26 mouse cellular contexts compared by ENCODE assay signal in the genomic region with DNA sequence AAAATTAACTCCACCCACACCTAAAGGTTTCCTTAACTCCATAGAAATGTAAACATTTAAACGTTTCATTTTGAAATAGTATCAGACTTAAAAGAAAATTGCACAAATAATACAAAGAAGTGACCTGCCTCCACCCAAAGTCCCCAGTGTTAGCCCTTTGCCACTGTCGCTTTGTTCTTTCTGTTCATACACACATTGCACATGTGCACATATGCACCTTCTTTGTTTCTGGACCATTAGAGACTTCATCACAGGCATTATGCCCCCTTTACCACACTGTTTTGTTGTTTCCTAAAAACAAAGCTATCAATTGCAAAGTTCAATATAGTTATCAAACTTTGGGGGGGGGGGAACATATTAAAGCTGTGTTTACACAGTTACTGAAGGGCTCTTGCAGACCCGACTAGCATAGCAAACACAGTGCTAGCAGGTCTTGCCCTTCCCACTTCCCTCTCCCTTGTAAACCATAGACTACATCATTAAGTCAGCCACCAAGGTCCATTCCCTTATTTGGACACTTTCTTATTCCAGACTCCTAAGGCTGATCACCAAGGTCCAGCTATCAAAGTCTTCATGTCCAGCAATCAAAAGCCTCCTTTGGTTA. TPM values are rescaled to one million over a fixed set of nuclear protein-coding genes. Genes with fewer than 3 reads are reported as not detected.
DNase-seq lines count a peak whose midpoint lies in the region; ATAC-seq and TF ChIP-seq lines count a peak whose summit lies in the region.
"Had no signal": no experiment of that assay in that cellular context is flagged by ENCODE, and none has a peak within 500 bp of the region (broad histone marks: within the 10 kb centered on the region; RNA-seq: fewer than 3 reads in every experiment).

No protein-coding gene starts in this region.

- TF ChIP-seq CTCF in stomach, postnatal 0 days (IDR thresholded peaks at IDR 0.05; ENCODE audit: low read depth): no peak
- TF ChIP-seq CTCF in kidney, adult 2 months (conservative IDR thresholded peaks at IDR 0.05; ENCODE audit: insufficient read depth, insufficient read length, low read depth, low read length): no peak

- WGBS in intestine, embryonic 14.5 days: 44% methylated on average over 3 of the region's 3 CpGs
- 42% methylated on average over 3 of the region's 3 CpGs for WGBS in intestine, embryonic 15.5 days
- WGBS in stomach, embryonic 15.5 days: 46% methylated on average over 3 of the region's 3 CpGs
- 23% methylated on average over 3 of the region's 3 CpGs for WGBS in stomach, postnatal 0 days
- WGBS in kidney, adult 2 months: 54% methylated on average over 3 of the region's 3 CpGs
- 66% methylated on average over 3 of the region's 3 CpGs for WGBS in kidney, embryonic 16.5 days

- H3K4me2 ChIP-seq in intestine, embryonic 14.5 days (ENCODE audit: low read length): no peak overlapping the region
- H3K4me2 ChIP-seq in intestine, embryonic 15.5 days (replicated peaks): no peak overlapping the region
- H3K4me2 ChIP-seq in stomach, embryonic 15.5 days: no peak overlapping the region
- H3K4me2 ChIP-seq in stomach, postnatal 0 days (replicated peaks; ENCODE audit: low read depth): no peak overlapping the region
- H3K4me2 ChIP-seq in kidney, embryonic 16.5 days (replicated peaks; ENCODE audit: low read depth, low read length): no peak overlapping the region
- H3K4me2 ChIP-seq: embryonic facial prominence, embryonic 13.5 days; embryonic facial prominence, embryonic 15.5 days; forebrain, embryonic 13.5 days; forebrain, embryonic 15.5 days had no signal

- H3K27ac ChIP-seq in intestine, embryonic 14.5 days (ENCODE audit: low read depth): no peak overlapping the region
- H3K27ac ChIP-seq in intestine, embryonic 15.5 days: no peak overlapping the region
- H3K27ac ChIP-seq in stomach, embryonic 15.5 days: 0 out of 2 replicates have a peak overlapping the region, but pooled peaks have one; percentile 0
- no peak overlapping the region for H3K27ac ChIP-seq in stomach, postnatal 0 days (replicated peaks)
- no peak overlapping the region for H3K27ac ChIP-seq in kidney, adult 2 months (ENCODE audit: insufficient read depth, low read depth, low read length)
- no peak overlapping the region for H3K27ac ChIP-seq in kidney, embryonic 16.5 days (ENCODE audit: low read length)
- H3K27ac ChIP-seq: embryonic facial prominence, embryonic 13.5 days; embryonic facial prominence, embryonic 15.5 days; forebrain, embryonic 10.5 days; forebrain, embryonic 13.5 days; forebrain, embryonic 15.5 days had no signal

- no peak for ATAC-seq in intestine, embryonic 14.5 days (replicated peaks; ENCODE audit: low FRiP score, low TSS enrichment, low read depth)
- ATAC-seq in intestine, embryonic 15.5 days: no peak
- ATAC-seq in stomach, embryonic 15.5 days (ENCODE audit: insufficient read depth, low FRiP score, low read depth): peak; percentile 76
- ATAC-seq in stomach, postnatal 0 days (ENCODE audit: low FRiP score, low TSS enrichment): peak; percentile 33; the same call in 1 of the 2 replicates
- ATAC-seq in kidney, embryonic 16.5 days (ENCODE audit: low FRiP score, low TSS enrichment): no peak
- ATAC-seq: CD4-positive, CD25-positive, alpha-beta regulatory T cell, adult 4 months; forebrain, embryonic 13.5 days; forebrain, embryonic 15.5 days had no signal

- H3K27me3 ChIP-seq in intestine, embryonic 14.5 days (replicated peaks; ENCODE audit: control insufficient read depth, insufficient read depth, low read length): no peaks in the 10 kb centered on the region
- no peaks in the 10 kb centered on the region for H3K27me3 ChIP-seq in intestine, embryonic 15.5 days (replicated peaks)
- H3K27me3 ChIP-seq in stomach, embryonic 15.5 days (replicated peaks): no peaks in the 10 kb centered on the region
- H3K27me3 ChIP-seq in stomach, postnatal 0 days (ENCODE audit: control insufficient read depth, insufficient read depth, low read length): no peaks in the 10 kb centered on the region
- no peaks in the 10 kb centered on the region for H3K27me3 ChIP-seq in kidney, adult 2 months (replicated peaks; ENCODE audit: control insufficient read depth, insufficient read depth, low read length)
- H3K27me3 ChIP-seq in kidney, embryonic 16.5 days (ENCODE audit: insufficient read depth, low read length): no peaks in the 10 kb centered on the region
- H3K27me3 ChIP-seq: CH12.LX; embryonic facial prominence, embryonic 13.5 days; embryonic facial prominence, embryonic 15.5 days; forebrain, embryonic 13.5 days; forebrain, embryonic 15.5 days had no signal

- no peak overlapping the region for H3K9ac ChIP-seq in intestine, embryonic 14.5 days (ENCODE audit: low read length)
- H3K9ac ChIP-seq in intestine, embryonic 15.5 days: no peak overlapping the region
- no peak overlapping the region for H3K9ac ChIP-seq in stomach, embryonic 15.5 days
- H3K9ac ChIP-seq in stomach, postnatal 0 days (ENCODE audit: low read length): no peak overlapping the region
- no peak overlapping the region for H3K9ac ChIP-seq in kidney, embryonic 16.5 days (replicated peaks; ENCODE audit: low read length)
- H3K9ac ChIP-seq: embryonic facial prominence, embryonic 13.5 days; embryonic facial prominence, embryonic 15.5 days; forebrain, embryonic 13.5 days; forebrain, embryonic 15.5 days had no signal

- peak; percentile 24 for DNase-seq in intestine, embryonic 14.5 days (ENCODE audit: low spot score)
- peak; percentile 22 for DNase-seq in ES-CJ7 (ENCODE audit: low read depth, low spot score)
- DNase-seq in stomach, postnatal 0 days (ENCODE audit: low spot score): no peak
- no peak for DNase-seq in kidney, adult 2 months
- DNase-seq: adrenal gland, adult 2 months; adrenal gland, postnatal 10 days; adrenal gland, postnatal 25 days; B cell, adult 2 months; cerebellum, adult 11 months; cerebellum, adult 18-20 months; cerebellum, adult 8-10 months; cerebellum, adult 9-11 months; cerebellum, postnatal 14 days; cerebellum, postnatal 36 days; embryo, embryonic 11 days had no signal

- peaks cover 42% of the 10 kb centered on the region for H3K36me3 ChIP-seq in intestine, embryonic 14.5 days (ENCODE audit: control insufficient read depth, insufficient read depth, low read length)
- peaks cover 27% of the 10 kb centered on the region for H3K36me3 ChIP-seq in intestine, embryonic 15.5 days
- H3K36me3 ChIP-seq in stomach, embryonic 15.5 days: peaks cover 17% of the 10 kb centered on the region
- H3K36me3 ChIP-seq in stomach, postnatal 0 days (ENCODE audit: control insufficient read depth, insufficient read depth, low read length): peaks cover 19% of the 10 kb centered on the region
- peaks cover 12% of the 10 kb centered on the region for H3K36me3 ChIP-seq in kidney, adult 2 months (ENCODE audit: control insufficient read depth, insufficient read depth, low read length)
- peaks cover 35% of the 10 kb centered on the region for H3K36me3 ChIP-seq in kidney, embryonic 16.5 days (ENCODE audit: insufficient read depth, low read length)

- 0 out of 2 replicates have a peak, but pooled peaks cover 4% of the 10 kb centered on the region for H3K4me1 ChIP-seq in intestine, embryonic 14.5 days (replicated peaks; ENCODE audit: control insufficient read depth, insufficient read depth, low read length)
- 0 out of 2 replicates have a peak, but pooled peaks cover 2% of the 10 kb centered on the region for H3K4me1 ChIP-seq in intestine, embryonic 15.5 days (replicated peaks)
- no peaks in the 10 kb centered on the region for H3K4me1 ChIP-seq in stomach, embryonic 15.5 days
- H3K4me1 ChIP-seq in stomach, postnatal 0 days (replicated peaks; ENCODE audit: control insufficient read depth, insufficient read depth): no peaks in the 10 kb centered on the region
- peaks cover 3% of the 10 kb centered on the region; the same call in 1 of the 2 replicates for H3K4me1 ChIP-seq in kidney, adult 2 months (ENCODE audit: control insufficient read depth, insufficient read depth, low read length)
- H3K4me1 ChIP-seq in kidney, embryonic 16.5 days (ENCODE audit: insufficient read depth, low read length): no peaks in the 10 kb centered on the region
- H3K4me1 ChIP-seq: embryonic facial prominence, embryonic 13.5 days; embryonic facial prominence, embryonic 15.5 days; forebrain, embryonic 10.5 days; forebrain, embryonic 13.5 days; forebrain, embryonic 15.5 days had no signal

- TF ChIP-seq EP300 in stomach, postnatal 0 days (optimal IDR thresholded peaks at IDR 0.05): no peak

- TF ChIP-seq POLR2A in kidney, adult 2 months (IDR thresholded peaks at IDR 0.05; ENCODE audit: low read depth, low read length): no peak

- H3K9me3 ChIP-seq in intestine, embryonic 14.5 days (ENCODE audit: control insufficient read depth, low read length): no peaks in the 10 kb centered on the region
- H3K9me3 ChIP-seq in intestine, embryonic 15.5 days: no peaks in the 10 kb centered on the region
- no peaks in the 10 kb centered on the region for H3K9me3 ChIP-seq in stomach, embryonic 15.5 days
- no peaks in the 10 kb centered on the region for H3K9me3 ChIP-seq in stomach, postnatal 0 days (ENCODE audit: control insufficient read depth, low read length)
- H3K9me3 ChIP-seq in kidney, embryonic 16.5 days (ENCODE audit: low read length): no peaks in the 10 kb centered on the region
- H3K9me3 ChIP-seq: embryonic facial prominence, embryonic 13.5 days; embryonic facial prominence, embryonic 15.5 days; forebrain, embryonic 10.5 days; forebrain, embryonic 13.5 days; forebrain, embryonic 15.5 days had no signal

- H3K4me3 ChIP-seq in intestine, embryonic 14.5 days (ENCODE audit: low read depth, low read length): no peak overlapping the region
- no peak overlapping the region for H3K4me3 ChIP-seq in intestine, embryonic 15.5 days (replicated peaks)
- H3K4me3 ChIP-seq in stomach, embryonic 15.5 days (replicated peaks): no peak overlapping the region
- H3K4me3 ChIP-seq in stomach, postnatal 0 days (ENCODE audit: low read depth, low read length): no peak overlapping the region
- no peak overlapping the region for H3K4me3 ChIP-seq in kidney, adult 2 months (ENCODE audit: insufficient read depth, low read depth, low read length)
- no peak overlapping the region for H3K4me3 ChIP-seq in kidney, embryonic 16.5 days (ENCODE audit: low read length)
- H3K4me3 ChIP-seq: embryonic facial prominence, embryonic 13.5 days; embryonic facial prominence, embryonic 15.5 days; erythroblast, embryonic 14.5 days; forebrain, embryonic 10.5 days; forebrain, embryonic 13.5 days; forebrain, embryonic 15.5 days had no signal

RNA-seq across cellular contexts. Expression of gene Naa20, which starts 26.9 kb away (rescaled TPM):
- 171 and 181 TPM in 2 replicates for polyA plus RNA-seq in intestine, embryonic 14.5 days (2014; fragmentation: Nextera tagmentation; extraction: Ambion mirVana)
- 145 and 157 TPM in 2 replicates for polyA plus RNA-seq in intestine, embryonic 15.5 days (2015; fragmentation: Nextera tagmentation; extraction: Ambion mirVana)
- polyA plus RNA-seq in stomach, embryonic 15.5 days (2015; fragmentation: Nextera tagmentation; extraction: Ambion mirVana): 153 and 164 TPM in 2 replicates
- 119 and 134 TPM in 2 replicates for polyA plus RNA-seq in stomach, postnatal 0 days (2015; fragmentation: Nextera tagmentation; extraction: Ambion mirVana)
- polyA plus RNA-seq in kidney, adult 2 months (2012; rRNA removed): 33.9 and 43.7 TPM in 2 replicates
- 170 and 177 TPM in 2 replicates for polyA plus RNA-seq in kidney, embryonic 16.5 days (2015; fragmentation: Nextera tagmentation; extraction: Ambion mirVana)

RNA-seq across cellular contexts. Expression of gene Cfap61, which starts 59.6 kb away (rescaled TPM):
- polyA plus RNA-seq in intestine, embryonic 14.5 days (2014; fragmentation: Nextera tagmentation; extraction: Ambion mirVana): 0.24 and 0.38 TPM in 2 replicates
- 0.74 and 1.5 TPM in 2 replicates for polyA plus RNA-seq in intestine, embryonic 15.5 days (2015; fragmentation: Nextera tagmentation; extraction: Ambion mirVana)
- polyA plus RNA-seq in stomach, embryonic 15.5 days (2015; fragmentation: Nextera tagmentation; extraction: Ambion mirVana): 0.66 and 1.7 TPM in 2 replicates
- polyA plus RNA-seq in stomach, postnatal 0 days (2015; fragmentation: Nextera tagmentation; extraction: Ambion mirVana): 0.16 and 0.77 TPM in 2 replicates
- polyA plus RNA-seq in kidney, adult 2 months (2012; rRNA removed): 0.29 and 0.38 TPM in 2 replicates
- 0.67 and 2.2 TPM in 2 replicates for polyA plus RNA-seq in kidney, embryonic 16.5 days (2015; fragmentation: Nextera tagmentation; extraction: Ambion mirVana)
- polyA plus RNA-seq: CD4-positive, CD25-positive, alpha-beta regulatory T cell, adult 4 months; erythroblast, embryonic 14.5 days had no signal

RNA-seq across cellular contexts. Expression of gene Crnkl1, which starts 59.8 kb away (rescaled TPM):
- polyA plus RNA-seq in intestine, embryonic 14.5 days (2014; fragmentation: Nextera tagmentation; extraction: Ambion mirVana): 22.8 and 24.3 TPM in 2 replicates
- polyA plus RNA-seq in intestine, embryonic 15.5 days (2015; fragmentation: Nextera tagmentation; extraction: Ambion mirVana): 17.8 and 20.7 TPM in 2 replicates
- polyA plus RNA-seq in stomach, embryonic 15.5 days (2015; fragmentation: Nextera tagmentation; extraction: Ambion mirVana): 19.9 and 20.9 TPM in 2 replicates
- 13.4 and 15.2 TPM in 2 replicates for polyA plus RNA-seq in stomach, postnatal 0 days (2015; fragmentation: Nextera tagmentation; extraction: Ambion mirVana)
- polyA plus RNA-seq in kidney, adult 2 months (2012; rRNA removed): 5.9 and 8.8 TPM in 2 replicates
- polyA plus RNA-seq in kidney, embryonic 16.5 days (2015; fragmentation: Nextera tagmentation; extraction: Ambion mirVana): 27.6 and 29.7 TPM in 2 replicates

Comparison
In these comparisons a context has a peak if more than half of its experiments do, and no peak if none do; other contexts are left out.
1. ATAC-seq: peak in stomach, embryonic 15.5 days (single experiment) and stomach, postnatal 0 days (single experiment); none in intestine, embryonic 14.5 days (single experiment), intestine, embryonic 15.5 days (single experiment) and kidney, embryonic 16.5 days (single experiment).
2. DNase-seq: peak in intestine, embryonic 14.5 days (single experiment) and ES-CJ7 (single experiment); none in stomach, postnatal 0 days (single experiment) and kidney, adult 2 months (single experiment).